Mouse (Mus musculus): Measurements from ENCODE around the gene Gm10447. TPM values are rescaled to one million over a fixed set of nuclear protein-coding genes. Genes with fewer than 3 reads are reported as not detected.
"Not testable (repeated sequence)": the region's sequence is repeated elsewhere in the genome, so short reads cannot be mapped to it uniquely, and the experiment has no call there.

Gene Gm10447
- polyA plus RNA-seq, 2 experiments from 2014 or later, result 0.33 TPM; not detected in 1

- ATAC-seq, result no peak
Observed at GRCm38 (mm10) chr11:53441921-53442320, 15.0 kb downstream of the Gm10447 start.

- ATAC-seq, result no peak
Observed at GRCm38 (mm10) chr11:53436338-53436737, 20.6 kb downstream of the Gm10447 start.

- no peak for ATAC-seq
Observed at GRCm38 (mm10) chr11:53435504-53435903, 21.4 kb downstream of the Gm10447 start.

- ATAC-seq, result no peak
Observed at GRCm38 (mm10) chr11:53433057-53433456, 23.9 kb downstream of the Gm10447 start.

GRCm38 (mm10) chr11:53431347-53432056 is 25.4 kb downstream of the Gm10447 start:
- ATAC-seq, result no peak

- ATAC-seq, result peak; percentile 91
Observed at GRCm38 (mm10) chr11:53430670-53431346, 26.1 kb downstream of the Gm10447 start, which contains the start of the genes Uqcrq and Gdf9. Uqcrq (minus strand) TSS chr11:53430831. Gdf9 (plus strand) TSS chr11:53431023.

- ATAC-seq, result peak; percentile 29
Observed at GRCm38 (mm10) chr11:53430300-53430669, 26.6 kb downstream of the Gm10447 start.

- ATAC-seq, result no peak
Observed at GRCm38 (mm10) chr11:53429182-53429581, 27.7 kb downstream of the Gm10447 start.

GRCm38 (mm10) chr11:53428716-53429057 is 28.2 kb downstream of the Gm10447 start:
- no peak for ATAC-seq

GRCm38 (mm10) chr11:53427993-53428715 is 28.8 kb downstream of the Gm10447 start:
- ATAC-seq, result no peak

- not testable (repeated sequence) for ATAC-seq
Observed at GRCm38 (mm10) chr11:53426914-53427313, 30.0 kb downstream of the Gm10447 start.

- ATAC-seq, result no peak
Observed at GRCm38 (mm10) chr11:53425711-53426255, 31.1 kb downstream of the Gm10447 start.

GRCm38 (mm10) chr11:53425251-53425650 is 31.7 kb downstream of the Gm10447 start:
- no peak for ATAC-seq

- ATAC-seq, result no peak
Observed at GRCm38 (mm10) chr11:53424826-53425225, 32.1 kb downstream of the Gm10447 start.

GRCm38 (mm10) chr11:53423036-53423435 is 33.9 kb downstream of the Gm10447 start, which contains the start of gene Leap2:
Leap2 (minus strand) TSS chr11:53423170.
- ATAC-seq, result no peak

- ATAC-seq, result no peak
Observed at GRCm38 (mm10) chr11:53418048-53418447, 38.9 kb downstream of the Gm10447 start.

GRCm38 (mm10) chr11:53413871-53414270 is 43.0 kb downstream of the Gm10447 start:
- no peak for ATAC-seq

GRCm38 (mm10) chr11:53411738-53412137 is 45.2 kb downstream of the Gm10447 start:
- ATAC-seq, result no peak

Other genes starting within 250 kb of the Gm10447 start
- 10 to 100 TPM; 22.3 to 33.7 TPM for gene Hspa4, start 156.7 kb downstream of the Gm10447 start, polyA plus RNA-seq (2017; shearing (Covaris generic))
- gene Zcchc10, start 132.4 kb downstream of the Gm10447 start, polyA plus RNA-seq (2017; shearing (Covaris generic)), result 10 to 100 TPM; 25.2 to 27.5 TPM
- gene Aff4, start 106.3 kb downstream of the Gm10447 start, polyA plus RNA-seq (2017; shearing (Covaris generic)), result 10 to 100 TPM in 1 of 2 experiments, 1 to 10 TPM in 1; 9.6 to 16.4 TPM
- not detected for gene Leap2, start 33.9 kb downstream of the Gm10447 start, polyA plus RNA-seq (2017; shearing (Covaris generic))
- 100 to 1,000 TPM; 427 to 519 TPM for gene Uqcrq, start 26.3 kb downstream of the Gm10447 start, polyA plus RNA-seq (2017; shearing (Covaris generic))
- gene Gdf9, start 26.1 kb downstream of the Gm10447 start, polyA plus RNA-seq (2017; shearing (Covaris generic)), result under 1 TPM in 1 of 2 experiments, not detected in 1; 0.37 TPM
- under 1 TPM in 1 of 2 experiments, not detected in 1; 0.36 TPM for gene Shroom1, start 95 bp upstream of the Gm10447 start, polyA plus RNA-seq (2017; shearing (Covaris generic))
- not detected for gene Gm9837, start 13.4 kb upstream of the Gm10447 start, polyA plus RNA-seq (2017; shearing (Covaris generic))
- not detected for gene Gm9945, start 23.1 kb upstream of the Gm10447 start, polyA plus RNA-seq (2017; shearing (Covaris generic))
- gene Sowaha, start 23.2 kb upstream of the Gm10447 start, polyA plus RNA-seq (2017; shearing (Covaris generic)), result not detected
- gene Sept8, start 62.1 kb upstream of the Gm10447 start, polyA plus RNA-seq (2017; shearing (Covaris generic)), result 1 to 10 TPM; 1.0 to 1.4 TPM
- gene Kif3a, start 110.3 kb upstream of the Gm10447 start, polyA plus RNA-seq (2017; shearing (Covaris generic)), result 1 to 10 TPM; 5.9 to 7.8 TPM
- gene Il4, start 161.6 kb upstream of the Gm10447 start, polyA plus RNA-seq (2017; shearing (Covaris generic)), result 10 to 100 TPM in 1 of 2 experiments, 1 to 10 TPM in 1; 8.8 to 10.4 TPM
- gene Il13, start 177.6 kb upstream of the Gm10447 start, polyA plus RNA-seq (2017; shearing (Covaris generic)), result not detected